Mouse (Mus musculus): Measurements from ENCODE around the gene Foxp1. TPM values are rescaled to one million over a fixed set of nuclear protein-coding genes. Genes with fewer than 3 reads are reported as not detected.

Foxp1 gene
- polyA plus RNA-seq, 1 experiment from 2014 or later = 89.2 TPM

DNA sequence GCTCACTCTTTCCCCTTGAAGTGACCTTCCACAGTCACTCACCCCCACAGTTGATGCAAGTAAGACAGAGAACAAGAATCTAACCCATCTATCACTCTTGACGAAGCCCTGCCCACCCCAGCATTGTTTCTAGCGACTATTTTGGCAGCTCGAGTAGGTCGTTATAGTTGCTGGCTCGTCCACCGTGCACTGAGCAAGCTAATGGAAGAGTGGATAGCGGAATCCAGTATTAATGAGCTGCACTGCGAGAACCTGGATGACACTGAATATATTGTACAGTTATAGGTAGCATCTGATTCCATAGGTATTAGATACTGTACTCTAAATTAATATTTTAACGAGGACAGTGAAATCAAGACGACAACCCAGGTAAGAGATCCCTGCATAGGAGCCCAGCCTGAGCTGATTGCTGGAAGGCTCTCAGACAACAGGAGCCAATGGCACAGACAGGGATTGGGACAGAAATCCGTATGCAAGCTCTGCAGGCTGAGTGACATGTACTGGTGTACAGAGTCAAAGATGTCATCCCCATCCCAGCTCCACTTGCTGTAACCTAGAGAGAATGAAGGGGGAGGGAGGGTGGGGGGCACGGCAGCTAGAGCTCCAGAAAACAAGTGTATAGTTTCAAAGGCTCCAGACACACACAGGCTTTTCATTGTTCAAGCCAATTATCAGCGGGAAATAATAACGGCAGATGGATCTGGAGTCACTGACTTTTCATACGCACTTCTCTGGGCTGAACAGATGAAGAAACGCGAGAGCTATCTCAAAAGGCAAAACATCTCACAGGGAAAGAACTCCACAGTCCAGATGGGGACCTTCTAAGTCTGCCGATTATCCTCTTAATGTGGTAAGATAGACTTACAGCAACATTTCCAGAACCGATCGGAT is 254.1 kb downstream of the Foxp1 start:
- no peak overlapping the region for H3K4me2 ChIP-seq (ENCODE audit: low read length)
- H3K27ac ChIP-seq (replicated peaks; ENCODE audit: low read depth, low read length) = no peak overlapping the region
- peaks cover 35% of the 10 kb centered on the region for H3K4me1 ChIP-seq (ENCODE audit: control insufficient read depth, insufficient read depth, low read length)
- H3K9ac ChIP-seq (replicated peaks; ENCODE audit: low read length) = no peak overlapping the region
- H3K27me3 ChIP-seq (ENCODE audit: control insufficient read depth, insufficient read depth, low read length) = 0 out of 2 replicates have a peak, but pooled peaks cover 7% of the 10 kb centered on the region
- WGBS = 61% methylated on average over 20 of the region's 20 CpGs
- ATAC-seq (ENCODE audit: low FRiP score, low TSS enrichment) = no peak
- no peak overlapping the region for H3K4me3 ChIP-seq (replicated peaks; ENCODE audit: low read depth, low read length)
- DNase-seq = peak; percentile 31
- no peaks in the 10 kb centered on the region for H3K9me3 ChIP-seq (ENCODE audit: control insufficient read depth, low read length)
- no peaks in the 10 kb centered on the region for H3K36me3 ChIP-seq (ENCODE audit: control insufficient read depth, insufficient read depth, low read length)

DNA sequence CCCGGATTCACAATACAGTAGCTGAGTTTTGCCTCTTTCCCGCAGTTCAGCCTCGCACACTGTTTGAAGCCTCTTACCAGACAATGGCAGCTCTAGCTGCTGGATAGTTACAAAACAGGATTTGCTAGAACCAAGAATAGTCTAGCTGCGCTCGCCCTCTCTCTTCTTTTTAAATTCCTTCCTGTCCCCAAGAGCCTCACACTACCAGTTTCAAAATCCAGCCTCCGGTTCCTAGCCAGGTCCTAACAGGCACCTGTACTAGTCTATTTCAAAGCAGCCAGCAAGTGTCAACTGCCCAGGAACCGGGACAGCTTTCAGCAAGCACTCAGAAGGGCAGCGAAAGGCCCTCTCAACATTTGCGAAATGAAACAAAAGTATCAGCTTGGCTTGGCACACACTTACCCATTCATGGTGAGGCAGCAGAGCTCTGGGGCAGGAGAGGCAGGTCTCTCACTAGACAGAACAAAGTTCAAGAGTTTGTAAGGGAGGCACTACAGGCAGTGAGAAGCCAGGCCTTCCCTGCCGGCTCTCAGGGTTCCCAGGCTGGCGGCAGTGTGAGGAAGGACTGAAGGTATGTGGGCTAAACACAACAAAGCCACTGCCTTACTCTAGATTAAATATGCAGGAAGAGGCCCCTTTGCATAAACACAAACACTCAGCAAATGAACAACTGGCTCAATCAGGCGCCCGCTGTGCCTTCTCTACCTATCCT is 256.4 kb downstream of the Foxp1 start:
- no peak for ATAC-seq (ENCODE audit: low FRiP score, low TSS enrichment)
- Histone ChIP-seq H3K27ac (replicated peaks; ENCODE audit: low read depth, low read length) (peak overlapping the region; percentile 14; the same call in 1 of the 2 replicates), H3K9me3 (ENCODE audit: control insufficient read depth, low read length) (no peaks in the 10 kb centered on the region), H3K27me3 (ENCODE audit: control insufficient read depth, insufficient read depth, low read length) (0 out of 2 replicates have a peak, but pooled peaks cover 7% of the 10 kb centered on the region), H3K4me2 (ENCODE audit: low read length) (peak overlapping the region; percentile 34), H3K9ac (replicated peaks; ENCODE audit: low read length) (peak overlapping the region; percentile 23; the same call in 1 of the 2 replicates), H3K4me1 (ENCODE audit: control insufficient read depth, insufficient read depth, low read length) (peaks cover 41% of the 10 kb centered on the region), H3K4me3 (replicated peaks; ENCODE audit: low read depth, low read length) (no peak overlapping the region), H3K36me3 (ENCODE audit: control insufficient read depth, insufficient read depth, low read length) (no peaks in the 10 kb centered on the region)
- 11% methylated on average over 13 of the region's 13 CpGs for WGBS
- peak; percentile 59 for DNase-seq

DNA sequence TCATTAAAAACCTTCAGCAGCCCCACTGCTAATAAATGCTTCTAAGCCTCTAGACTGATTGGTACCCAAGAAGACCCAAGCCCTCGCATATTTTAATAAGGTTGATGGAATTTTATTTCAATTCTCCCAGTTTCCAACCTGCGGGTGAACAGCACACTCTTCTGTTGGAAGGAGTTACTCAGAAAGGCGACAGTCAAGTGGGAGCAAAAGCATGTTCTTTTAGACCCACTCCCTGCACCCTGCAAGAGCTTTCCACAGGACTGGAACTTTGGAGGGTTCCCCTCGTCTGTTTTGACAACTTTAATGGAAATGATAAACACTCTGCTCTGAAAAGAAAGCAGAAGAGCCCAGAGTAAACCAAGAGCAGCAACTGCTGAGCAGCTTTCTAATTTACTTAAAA is 257.3 kb downstream of the Foxp1 start:
- H3K4me1 ChIP-seq (ENCODE audit: control insufficient read depth, insufficient read depth, low read length) = peaks cover 41% of the 10 kb centered on the region
- no peak for ATAC-seq (ENCODE audit: low FRiP score, low TSS enrichment)
- H3K36me3 ChIP-seq (ENCODE audit: control insufficient read depth, insufficient read depth, low read length) = no peaks in the 10 kb centered on the region
- 25% methylated on average over 4 of the region's 4 CpGs for WGBS
- H3K27me3 ChIP-seq (ENCODE audit: control insufficient read depth, insufficient read depth, low read length) = 0 out of 2 replicates have a peak, but pooled peaks cover 7% of the 10 kb centered on the region
- no peak overlapping the region for H3K9ac ChIP-seq (replicated peaks; ENCODE audit: low read length)
- peak; percentile 65 for DNase-seq
- no peak overlapping the region for H3K4me3 ChIP-seq (replicated peaks; ENCODE audit: low read depth, low read length)
- no peak overlapping the region for H3K4me2 ChIP-seq (ENCODE audit: low read length)
- H3K9me3 ChIP-seq (ENCODE audit: control insufficient read depth, low read length) = no peaks in the 10 kb centered on the region
- H3K27ac ChIP-seq (replicated peaks; ENCODE audit: low read depth, low read length) = no peak overlapping the region

DNA sequence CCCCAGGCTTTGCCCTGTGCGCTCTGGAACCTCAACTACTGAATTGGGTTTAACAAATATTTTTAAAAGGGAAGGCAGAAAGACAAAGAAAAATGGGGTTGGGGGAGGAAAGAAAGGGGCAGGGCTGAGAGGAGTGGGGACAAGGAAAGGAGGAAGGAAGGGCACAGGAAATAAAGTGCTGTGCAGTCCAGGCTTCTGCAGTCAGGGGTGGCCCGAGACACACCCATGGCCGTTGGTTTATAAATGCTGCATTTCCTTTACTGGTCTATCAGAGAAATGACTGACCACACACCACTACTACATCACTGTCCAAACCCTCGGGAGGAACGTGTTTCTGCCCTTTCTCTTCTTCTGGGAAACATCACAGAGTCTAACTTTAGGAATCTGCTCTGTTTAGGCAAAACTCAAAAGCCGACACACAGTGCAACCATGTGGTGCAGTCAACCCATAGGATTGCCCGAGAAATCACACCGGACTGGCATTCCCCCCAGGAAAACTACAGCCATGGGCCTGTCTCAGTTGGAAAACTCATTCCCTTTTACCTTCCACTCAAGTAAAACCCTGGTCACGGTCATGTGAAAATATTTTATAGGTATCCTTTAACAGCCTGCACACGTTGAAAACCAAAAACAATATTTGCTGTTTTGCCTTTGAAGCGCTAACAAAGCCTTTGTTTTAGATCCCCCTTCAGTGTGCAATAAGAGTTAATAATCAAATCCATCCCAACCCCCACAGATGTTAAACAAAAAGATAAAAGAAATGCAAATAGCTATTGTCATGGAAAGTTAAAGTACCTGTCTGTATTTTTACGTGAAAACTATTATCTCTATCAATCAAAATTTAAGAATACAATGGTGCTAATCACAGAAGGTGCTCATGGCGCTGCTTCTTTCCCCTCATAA is 258.1 kb downstream of the Foxp1 start:
- Histone ChIP-seq H3K4me1 (ENCODE audit: control insufficient read depth, insufficient read depth, low read length) (peaks cover 41% of the 10 kb centered on the region), H3K9ac (replicated peaks; ENCODE audit: low read length) (no peak overlapping the region), H3K36me3 (ENCODE audit: control insufficient read depth, insufficient read depth, low read length) (no peaks in the 10 kb centered on the region), H3K27me3 (ENCODE audit: control insufficient read depth, insufficient read depth, low read length) (0 out of 2 replicates have a peak, but pooled peaks cover 7% of the 10 kb centered on the region), H3K4me3 (replicated peaks; ENCODE audit: low read depth, low read length) (no peak overlapping the region), H3K27ac (replicated peaks; ENCODE audit: low read depth, low read length) (no peak overlapping the region), H3K9me3 (ENCODE audit: control insufficient read depth, low read length) (no peaks in the 10 kb centered on the region), H3K4me2 (ENCODE audit: low read length) (no peak overlapping the region)
- DNase-seq (no peak), ATAC-seq (ENCODE audit: low FRiP score, low TSS enrichment) (no peak)
- 35% methylated on average over 13 of the region's 13 CpGs for WGBS

- no peaks in the 10 kb centered on the region for H3K9me3 ChIP-seq (ENCODE audit: control insufficient read depth, low read length)
- no peak overlapping the region for H3K4me3 ChIP-seq (replicated peaks; ENCODE audit: low read depth, low read length)
- H3K4me1 ChIP-seq (ENCODE audit: control insufficient read depth, insufficient read depth, low read length) = peaks cover 41% of the 10 kb centered on the region
- DNase-seq (no peak), ATAC-seq (ENCODE audit: low FRiP score, low TSS enrichment) (no peak)
- H3K27me3 ChIP-seq (ENCODE audit: control insufficient read depth, insufficient read depth, low read length) = 0 out of 2 replicates have a peak, but pooled peaks cover 7% of the 10 kb centered on the region
- H3K36me3 ChIP-seq (ENCODE audit: control insufficient read depth, insufficient read depth, low read length) = no peaks in the 10 kb centered on the region
- 61% methylated on average over 2 of the region's 2 CpGs for WGBS
- no peak overlapping the region for H3K27ac ChIP-seq (replicated peaks; ENCODE audit: low read depth, low read length)
- H3K4me2 ChIP-seq (ENCODE audit: low read length) = no peak overlapping the region
- H3K9ac ChIP-seq (replicated peaks; ENCODE audit: low read length) = no peak overlapping the region
These were observed 258.7 kb downstream of the Foxp1 start for GRCm38 (mm10) chr6:99263886-99264185.

GRCm38 (mm10) chr6:99263061-99263885 is 259.2 kb downstream of the Foxp1 start:
- no peaks in the 10 kb centered on the region for H3K36me3 ChIP-seq (ENCODE audit: control insufficient read depth, insufficient read depth, low read length)
- WGBS = 19% methylated on average over 12 of the region's 12 CpGs
- H3K4me3 ChIP-seq (replicated peaks; ENCODE audit: low read depth, low read length) = no peak overlapping the region
- ATAC-seq (ENCODE audit: low FRiP score, low TSS enrichment) = no peak
- H3K4me2 ChIP-seq (ENCODE audit: low read length) = no peak overlapping the region
- no peaks in the 10 kb centered on the region for H3K9me3 ChIP-seq (ENCODE audit: control insufficient read depth, low read length)
- no peak overlapping the region for H3K27ac ChIP-seq (replicated peaks; ENCODE audit: low read depth, low read length)
- peak; percentile 32 for DNase-seq
- no peak overlapping the region for H3K9ac ChIP-seq (replicated peaks; ENCODE audit: low read length)
- 0 out of 2 replicates have a peak, but pooled peaks cover 7% of the 10 kb centered on the region for H3K27me3 ChIP-seq (ENCODE audit: control insufficient read depth, insufficient read depth, low read length)
- peaks cover 40% of the 10 kb centered on the region for H3K4me1 ChIP-seq (ENCODE audit: control insufficient read depth, insufficient read depth, low read length)

GRCm38 (mm10) chr6:99261737-99262130 is 260.8 kb downstream of the Foxp1 start:
- peaks cover 34% of the 10 kb centered on the region for H3K4me1 ChIP-seq (ENCODE audit: control insufficient read depth, insufficient read depth, low read length)
- H3K36me3 ChIP-seq (ENCODE audit: control insufficient read depth, insufficient read depth, low read length) = no peaks in the 10 kb centered on the region
- 39% methylated on average over 4 of the region's 4 CpGs for WGBS
- H3K4me3 ChIP-seq (replicated peaks; ENCODE audit: low read depth, low read length) = no peak overlapping the region
- 0 out of 2 replicates have a peak, but pooled peaks cover 7% of the 10 kb centered on the region for H3K27me3 ChIP-seq (ENCODE audit: control insufficient read depth, insufficient read depth, low read length)
- no peak overlapping the region for H3K9ac ChIP-seq (replicated peaks; ENCODE audit: low read length)
- no peak overlapping the region for H3K27ac ChIP-seq (replicated peaks; ENCODE audit: low read depth, low read length)
- no peak overlapping the region for H3K4me2 ChIP-seq (ENCODE audit: low read length)
- DNase-seq (no peak), ATAC-seq (ENCODE audit: low FRiP score, low TSS enrichment) (no peak)
- H3K9me3 ChIP-seq (ENCODE audit: control insufficient read depth, low read length) = no peaks in the 10 kb centered on the region
